Mouse (Mus musculus): ENCODE data around the gene Ppp1r16b.

Ppp1r16b gene

GRCm38 (mm10) chr2:158665098-158665497 is at the start of gene Ppp1r16b:
Gene Ppp1r16b, plus strand, starts transcription at chr2:158665398.
- no peak for DNase-seq (ENCODE audit: low read depth, low spot score)

- DNase-seq (ENCODE audit: low read depth, low spot score) = no peak
These were observed 49.5 kb upstream of the Ppp1r16b start for GRCm38 (mm10) chr2:158615702-158616101.

GRCm38 (mm10) chr2:158616296-158616695 is 48.9 kb upstream of the Ppp1r16b start:
- no peak for DNase-seq (ENCODE audit: low read depth, low spot score)

- DNase-seq (ENCODE audit: low read depth, low spot score) = no peak
These were observed 48.4 kb upstream of the Ppp1r16b start for GRCm38 (mm10) chr2:158616790-158617189.

- peak; percentile 99 for DNase-seq (ENCODE audit: low read depth, low spot score)
These were observed 40.4 kb upstream of the Ppp1r16b start, which contains the start of gene Actr5 for GRCm38 (mm10) chr2:158624718-158625222. Gene Actr5, plus strand, starts transcription at chr2:158624888.

- peak; percentile 45 for DNase-seq (ENCODE audit: low read depth, low spot score)
These were observed 40.0 kb upstream of the Ppp1r16b start for GRCm38 (mm10) chr2:158625231-158625630.

GRCm38 (mm10) chr2:158625697-158626096 is 39.5 kb upstream of the Ppp1r16b start:
- DNase-seq (ENCODE audit: low read depth, low spot score) = no peak

- DNase-seq (ENCODE audit: low read depth, low spot score) = peak; percentile 57
These were observed 36.3 kb upstream of the Ppp1r16b start for GRCm38 (mm10) chr2:158628858-158629257.

GRCm38 (mm10) chr2:158629414-158629813 is 35.8 kb upstream of the Ppp1r16b start:
- DNase-seq (ENCODE audit: low read depth, low spot score) = peak; percentile 68

- DNase-seq (ENCODE audit: low read depth, low spot score) = no peak
These were observed 33.3 kb upstream of the Ppp1r16b start for GRCm38 (mm10) chr2:158631873-158632272.

- DNase-seq (ENCODE audit: low read depth, low spot score) = peak; percentile 72
These were observed 23.3 kb upstream of the Ppp1r16b start for GRCm38 (mm10) chr2:158641869-158642268.

- DNase-seq (ENCODE audit: low read depth, low spot score) = no peak
These were observed 22.6 kb upstream of the Ppp1r16b start for GRCm38 (mm10) chr2:158642587-158642986.

- DNase-seq (ENCODE audit: low read depth, low spot score) = no peak
These were observed 21.4 kb upstream of the Ppp1r16b start for GRCm38 (mm10) chr2:158643791-158644190.

GRCm38 (mm10) chr2:158651159-158651908 is 13.9 kb upstream of the Ppp1r16b start:
- DNase-seq (ENCODE audit: low read depth, low spot score) = no peak

GRCm38 (mm10) chr2:158652985-158653384 is 12.2 kb upstream of the Ppp1r16b start:
- peak; percentile 87 for DNase-seq (ENCODE audit: low read depth, low spot score)

- no peak for DNase-seq (ENCODE audit: low read depth, low spot score)
These were observed 10.5 kb upstream of the Ppp1r16b start for GRCm38 (mm10) chr2:158654717-158655116.

GRCm38 (mm10) chr2:158655806-158656205 is 9.4 kb upstream of the Ppp1r16b start:
- DNase-seq (ENCODE audit: low read depth, low spot score) = no peak

GRCm38 (mm10) chr2:158658822-158659221 is 6.4 kb upstream of the Ppp1r16b start:
- DNase-seq (ENCODE audit: low read depth, low spot score) = no peak

GRCm38 (mm10) chr2:158659346-158659745 is 5.9 kb upstream of the Ppp1r16b start:
- no peak for DNase-seq (ENCODE audit: low read depth, low spot score)

- peak; percentile 40 for DNase-seq (ENCODE audit: low read depth, low spot score)
These were observed 1.0 kb downstream of the Ppp1r16b start for GRCm38 (mm10) chr2:158666071-158666800.

GRCm38 (mm10) chr2:158667022-158667670 is 1.9 kb downstream of the Ppp1r16b start:
- DNase-seq (ENCODE audit: low read depth, low spot score) = peak; percentile 86
